Mouse (Mus musculus): Measurements from ENCODE around the gene A030005K14Rik.

The A030005K14Rik gene

DNA sequence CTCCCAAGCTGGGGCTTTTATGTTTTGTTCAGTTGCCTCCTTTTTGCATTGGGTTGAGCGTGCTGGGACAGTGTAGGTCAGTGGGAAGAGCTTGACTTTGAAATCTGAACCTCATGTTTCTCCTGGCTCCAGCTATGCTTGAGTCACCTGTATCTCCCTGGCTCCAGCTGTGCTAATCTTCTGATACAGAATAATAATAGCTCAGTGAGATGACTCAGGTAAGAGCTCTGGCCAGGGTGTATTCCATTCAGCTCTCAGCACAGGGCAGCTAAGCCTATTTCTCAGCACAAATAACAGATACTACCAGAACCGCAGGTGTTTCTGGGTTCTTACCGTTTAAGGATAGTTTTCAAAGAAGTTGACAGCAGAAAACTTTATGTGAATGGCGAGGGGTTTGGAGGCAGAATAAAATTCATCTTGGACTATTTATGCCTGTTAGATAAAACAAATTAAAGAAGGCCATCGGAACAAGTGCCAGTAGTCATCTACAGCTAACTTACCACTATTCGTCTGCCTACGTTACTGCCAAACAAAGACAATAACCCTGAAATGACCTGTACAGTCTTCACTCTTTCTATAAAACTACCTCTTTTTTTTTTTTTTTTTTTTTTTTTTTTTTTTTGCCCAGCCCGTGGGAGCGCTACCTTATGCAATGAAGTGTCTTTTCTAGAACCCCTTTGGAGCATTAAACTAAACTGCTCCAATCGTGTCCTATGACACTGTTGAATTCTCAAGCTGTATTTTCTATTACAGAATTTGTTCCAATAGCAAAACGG lies 22.1 kb downstream of the A030005K14Rik start:
- no peak for DNase-seq (ENCODE audit: low spot score)

DNA sequence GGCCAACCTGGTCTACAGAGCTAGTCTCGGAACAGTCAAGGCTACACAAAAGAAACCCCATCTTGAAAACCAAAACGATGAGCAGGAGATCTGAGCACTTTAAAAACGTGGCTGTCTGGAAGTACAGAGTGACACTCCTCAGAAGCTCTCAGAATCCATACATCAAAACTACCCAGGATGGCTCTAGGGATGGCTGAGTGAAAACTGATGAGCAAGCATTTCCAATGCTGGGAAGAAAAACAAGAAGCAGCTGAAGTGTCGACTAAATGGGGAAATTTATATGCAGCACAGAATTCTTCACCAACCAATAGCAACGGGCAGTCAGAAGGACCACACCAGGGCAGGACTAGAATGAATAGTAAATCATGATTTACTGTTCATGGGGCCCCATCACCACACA lies 24.7 kb downstream of the A030005K14Rik start:
- DNase-seq (ENCODE audit: low spot score): no peak

DNA sequence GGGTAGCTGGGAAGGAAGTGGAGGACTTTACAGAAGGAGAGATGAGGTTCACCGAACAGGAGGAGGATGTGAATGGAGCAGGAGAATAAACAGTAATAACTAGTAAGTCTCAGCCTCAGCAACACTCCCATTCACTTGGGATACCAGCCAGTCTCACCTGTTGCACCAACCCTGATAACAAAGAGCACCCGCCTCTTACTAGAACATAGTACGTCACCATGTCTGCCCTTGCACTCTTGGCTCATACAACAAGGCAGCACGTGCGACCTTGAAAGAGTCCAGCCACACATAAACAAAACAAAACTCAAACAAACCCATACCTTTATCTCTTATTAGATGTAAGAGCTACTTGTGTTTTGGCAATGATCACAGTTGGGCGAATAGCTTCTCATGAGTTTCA lies 26.7 kb downstream of the A030005K14Rik start:
- no peak for DNase-seq (ENCODE audit: low spot score)

DNA sequence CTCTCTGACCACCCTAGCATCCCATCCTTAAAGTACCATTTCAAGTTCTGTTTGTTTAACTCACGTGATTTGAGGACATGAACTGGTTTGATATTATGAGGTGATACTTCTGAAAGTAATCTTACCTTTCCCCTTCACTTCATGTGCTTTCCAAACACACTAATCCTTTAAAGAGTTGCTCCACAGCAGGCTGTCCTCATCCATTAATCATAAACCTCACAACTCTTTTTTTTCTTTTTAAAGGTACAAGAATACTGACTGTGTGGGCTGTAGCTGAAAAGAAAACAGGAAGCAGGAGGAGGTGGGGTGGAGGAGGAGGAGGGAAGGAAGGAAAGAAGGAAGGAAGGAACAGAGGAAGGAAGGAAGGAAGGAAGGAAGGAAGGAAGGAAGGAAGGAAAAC lies 27.2 kb downstream of the A030005K14Rik start:
- DNase-seq (ENCODE audit: low spot score): no peak

DNA sequence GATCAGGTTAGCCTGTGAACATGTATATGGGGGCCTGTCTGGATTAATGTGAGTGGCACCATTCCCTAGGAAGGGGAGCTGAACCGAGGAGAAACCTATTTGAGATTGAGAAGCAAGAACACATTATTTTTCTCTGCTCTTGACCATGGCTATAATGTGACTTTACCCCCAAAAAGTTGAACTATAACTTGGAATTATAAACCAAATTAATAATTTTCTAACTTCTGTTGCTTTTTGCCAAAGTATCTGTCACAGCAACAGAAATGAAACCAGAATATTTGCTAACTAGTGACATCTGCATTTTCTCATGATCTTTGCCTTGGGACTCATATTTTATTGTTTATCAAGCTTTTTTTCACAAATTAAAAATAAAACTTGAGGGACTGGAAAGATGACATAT lies 42.6 kb downstream of the A030005K14Rik start:
- no peak for DNase-seq (ENCODE audit: low spot score)

DNA sequence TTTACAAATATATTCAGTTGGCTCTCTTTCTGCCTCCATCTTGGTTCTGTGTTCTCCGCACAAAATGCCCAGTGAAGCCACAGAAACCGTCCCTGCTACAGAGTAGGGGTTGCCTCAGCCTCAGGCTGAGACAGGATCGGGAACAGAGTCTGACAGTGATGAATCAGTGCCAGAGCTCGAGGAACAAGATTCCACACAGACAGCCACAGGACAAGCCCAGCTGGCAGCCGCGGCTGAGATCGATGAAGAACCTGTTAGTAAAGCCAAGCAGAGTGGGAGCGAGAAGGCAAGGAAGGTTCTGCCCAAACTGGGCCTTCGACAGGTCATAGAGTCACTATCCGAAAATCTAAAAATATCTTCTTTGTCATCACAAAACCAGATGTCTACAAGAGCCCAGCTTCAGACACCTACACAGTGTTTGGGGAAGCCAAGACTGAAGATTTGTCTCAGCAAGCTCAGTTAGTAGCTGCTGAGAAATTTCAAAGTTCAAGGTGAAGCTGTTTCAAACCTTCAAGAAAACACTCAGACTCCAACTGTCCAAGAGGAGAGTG lies 43.8 kb downstream of the A030005K14Rik start:
- no peak for DNase-seq (ENCODE audit: low spot score)

DNA sequence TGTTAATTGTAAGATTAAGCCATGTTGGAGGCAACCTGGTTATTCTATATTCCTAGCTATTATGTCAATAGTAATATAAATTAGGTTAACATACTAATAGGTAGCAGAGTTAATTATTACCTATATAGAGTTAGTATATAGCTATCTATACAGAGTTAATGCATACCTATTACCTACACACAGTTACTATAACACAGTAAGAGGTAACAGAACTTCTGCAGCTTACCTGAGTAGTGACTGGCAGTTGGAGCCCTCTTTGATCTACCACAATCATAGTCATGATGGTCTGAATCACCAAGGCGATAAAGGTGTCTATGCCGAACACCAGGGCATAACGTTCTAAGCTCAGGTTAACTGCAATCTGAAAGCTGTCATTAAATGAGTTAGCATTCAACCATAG lies 44.7 kb downstream of the A030005K14Rik start:
- DNase-seq (ENCODE audit: low spot score): no peak
